Mouse (Mus musculus) liver, postnatal 0 days (tissue): ENCODE results near the gene Mt2.

Experiments used
- CTCF ChIP-seq: sonication (generic); IDR thresholded peaks from 2 replicates; pipeline ENCODE4 v1.5.1; 2016; ENCODE audit warnings: antibody characterized with exemption, low read depth
- EP300 ChIP-seq: IDR thresholded peaks from 2 replicates; pipeline ENCODE4 v1.6.1; 2016; ENCODE audit warnings: antibody characterized with exemption, low read depth, mild to moderate bottlenecking

GRCm38 (mm10) chr8:94189275-94190031 lies 17.0 kb downstream of the Mt2 start:
- no peak for TF ChIP-seq CTCF
- TF ChIP-seq EP300: no peak
